Mouse (Mus musculus): ENCODE data around the gene Gm28374.

DNA sequence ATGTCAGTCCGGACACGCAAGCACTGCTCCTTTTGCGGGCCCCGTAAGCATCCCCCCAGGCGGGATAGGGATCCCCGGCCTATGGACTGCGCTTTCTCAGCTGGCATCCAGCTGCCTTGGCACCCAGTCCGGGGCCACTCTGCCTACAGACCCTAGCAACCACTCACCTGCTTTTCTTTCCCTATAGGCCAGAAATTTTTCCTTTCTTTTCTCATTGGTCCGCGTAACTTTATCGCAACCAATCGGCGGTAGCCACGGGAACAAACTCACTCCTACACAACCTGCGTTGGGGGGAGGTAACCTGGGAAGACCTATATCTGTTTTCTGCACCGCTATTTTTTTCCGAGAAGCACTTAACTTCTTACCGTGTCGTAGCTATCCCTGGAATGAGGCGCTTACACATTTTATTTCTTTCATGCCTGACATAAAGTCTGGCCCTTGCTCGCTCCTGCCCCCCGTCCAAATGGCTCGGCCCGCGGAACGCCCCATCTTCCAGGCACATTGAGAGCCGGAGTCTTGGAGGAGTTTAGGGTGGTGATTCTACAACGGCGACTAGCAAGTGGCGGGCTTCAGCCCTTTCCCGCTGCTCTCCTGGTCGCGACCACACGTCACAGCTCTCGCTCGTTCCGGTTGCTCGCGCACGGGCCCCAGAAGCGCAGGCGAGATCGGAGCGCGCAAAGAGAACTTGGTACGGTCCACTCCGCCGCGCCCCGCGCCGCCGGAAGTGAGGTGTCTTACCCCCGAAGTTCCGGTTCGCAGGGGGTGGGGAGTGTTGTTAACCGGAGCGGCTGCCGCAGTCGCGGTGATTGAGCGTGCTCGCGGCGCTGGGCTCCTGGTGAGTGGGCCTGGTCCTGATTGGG, 35.5 kb downstream of the Gm28374 start, which contains the start of gene Syvn1:
- peak; percentile 75 for TF ChIP-seq POLR2A (IDR thresholded peaks at IDR 0.05; ENCODE audit: extremely low read depth, insufficient read depth, low read length)
- TF ChIP-seq CTCF (IDR thresholded peaks at IDR 0.05; ENCODE audit: low read depth, low read length): no peak
